Mouse (Mus musculus): ENCODE measurements around the gene Ermap. TPM values are rescaled to one million over a fixed set of nuclear protein-coding genes. Genes with fewer than 3 reads are reported as not detected.

The Ermap gene
- polyA plus RNA-seq, 1 experiment from 2014 or later, result 0.49 TPM

GRCm38 (mm10) chr4:119137313-119137712 lies 52.5 kb downstream of the Ermap start:
- ATAC-seq (ENCODE audit: low FRiP score, low TSS enrichment), result no peak
- H3K36me3 ChIP-seq (ENCODE audit: control insufficient read depth, insufficient read depth, low read length), result peaks cover 48% of the 10 kb centered on the region
- no peak overlapping the region for H3K4me2 ChIP-seq (replicated peaks; ENCODE audit: low read depth, low read length)
- no peaks in the 10 kb centered on the region for H3K27me3 ChIP-seq (ENCODE audit: control insufficient read depth, insufficient read depth, low read length)
- no peak overlapping the region for H3K27ac ChIP-seq (ENCODE audit: low read depth, low read length)
- H3K4me3 ChIP-seq (ENCODE audit: low read length), result no peak overlapping the region
- H3K4me1 ChIP-seq (ENCODE audit: control insufficient read depth, insufficient read depth, low read length), result no peaks in the 10 kb centered on the region
- no peak overlapping the region for H3K9ac ChIP-seq (ENCODE audit: low read depth, low read length)
- H3K9me3 ChIP-seq (ENCODE audit: control insufficient read depth, low read length), result no peaks in the 10 kb centered on the region
- 76% methylated on average over 8 of the region's 8 CpGs for WGBS

- Histone ChIP-seq H3K27me3 (ENCODE audit: control insufficient read depth, insufficient read depth, low read length) (no peaks in the 10 kb centered on the region), H3K4me2 (replicated peaks; ENCODE audit: low read depth, low read length) (no peak overlapping the region), H3K27ac (ENCODE audit: low read depth, low read length) (no peak overlapping the region), H3K36me3 (ENCODE audit: control insufficient read depth, insufficient read depth, low read length) (peaks cover 67% of the 10 kb centered on the region), H3K9me3 (ENCODE audit: control insufficient read depth, low read length) (no peaks in the 10 kb centered on the region), H3K9ac (ENCODE audit: low read depth, low read length) (no peak overlapping the region), H3K4me1 (ENCODE audit: control insufficient read depth, insufficient read depth, low read length) (no peaks in the 10 kb centered on the region), H3K4me3 (ENCODE audit: low read length) (no peak overlapping the region)
- no peak for ATAC-seq (ENCODE audit: low FRiP score, low TSS enrichment)
- 92% methylated on average over 13 of the region's 13 CpGs for WGBS
Observed at GRCm38 (mm10) chr4:119133860-119134259, 56.0 kb downstream of the Ermap start.

GRCm38 (mm10) chr4:119133306-119133705 lies 56.5 kb downstream of the Ermap start:
- Histone ChIP-seq H3K27ac (ENCODE audit: low read depth, low read length) (no peak overlapping the region), H3K9ac (ENCODE audit: low read depth, low read length) (no peak overlapping the region), H3K27me3 (ENCODE audit: control insufficient read depth, insufficient read depth, low read length) (no peaks in the 10 kb centered on the region), H3K4me3 (ENCODE audit: low read length) (no peak overlapping the region), H3K36me3 (ENCODE audit: control insufficient read depth, insufficient read depth, low read length) (peaks cover 72% of the 10 kb centered on the region), H3K9me3 (ENCODE audit: control insufficient read depth, low read length) (no peaks in the 10 kb centered on the region), H3K4me2 (replicated peaks; ENCODE audit: low read depth, low read length) (no peak overlapping the region), H3K4me1 (ENCODE audit: control insufficient read depth, insufficient read depth, low read length) (no peaks in the 10 kb centered on the region)
- WGBS, result 93% methylated on average over 13 of the region's 13 CpGs
- ATAC-seq (ENCODE audit: low FRiP score, low TSS enrichment), result no peak

DNA sequence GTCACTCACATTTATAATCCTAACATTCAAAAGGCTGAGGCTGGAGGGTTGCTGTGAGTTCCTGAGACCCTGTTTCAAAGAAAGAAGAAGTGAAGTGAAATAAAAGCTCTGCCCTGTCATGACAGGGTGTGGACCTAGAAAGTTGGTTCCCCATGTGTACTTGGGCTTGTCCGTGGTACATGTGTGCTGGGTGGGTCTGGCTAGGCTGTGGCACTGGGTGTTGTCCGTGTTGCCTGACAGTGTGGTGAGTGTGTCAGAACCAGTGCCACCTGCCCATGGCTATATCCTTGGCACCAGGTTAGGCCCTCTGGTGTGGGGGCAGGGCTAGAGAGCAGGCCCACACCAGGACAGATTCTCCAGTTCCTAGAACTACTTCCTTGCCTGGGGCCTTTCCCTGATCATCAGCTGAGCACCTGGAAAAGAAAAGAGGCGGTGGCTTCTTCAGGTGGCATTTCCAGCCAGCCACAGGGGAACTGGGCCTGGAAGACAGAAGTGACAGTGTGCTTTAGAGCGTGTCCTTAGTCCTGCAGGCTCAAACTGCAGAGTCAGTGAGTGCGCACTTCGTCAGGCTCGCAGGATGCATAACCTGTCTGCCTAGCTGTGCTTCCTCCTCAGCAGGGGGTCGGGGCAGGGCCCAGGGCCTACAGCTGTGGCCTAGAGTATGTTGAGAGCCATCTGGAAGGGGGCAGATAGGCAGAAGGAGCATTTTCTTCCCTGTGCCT lies 58.5 kb downstream of the Ermap start:
- Histone ChIP-seq H3K4me2 (replicated peaks; ENCODE audit: low read depth, low read length) (no peak overlapping the region), H3K4me3 (ENCODE audit: low read length) (no peak overlapping the region), H3K9ac (ENCODE audit: low read depth, low read length) (no peak overlapping the region), H3K4me1 (ENCODE audit: control insufficient read depth, insufficient read depth, low read length) (no peaks in the 10 kb centered on the region), H3K36me3 (ENCODE audit: control insufficient read depth, insufficient read depth, low read length) (peaks cover 65% of the 10 kb centered on the region), H3K27me3 (ENCODE audit: control insufficient read depth, insufficient read depth, low read length) (no peaks in the 10 kb centered on the region), H3K27ac (ENCODE audit: low read depth, low read length) (no peak overlapping the region), H3K9me3 (ENCODE audit: control insufficient read depth, low read length) (no peaks in the 10 kb centered on the region)
- 85% methylated on average over 8 of the region's 8 CpGs for WGBS
- no peak for ATAC-seq (ENCODE audit: low FRiP score, low TSS enrichment)

- Histone ChIP-seq H3K36me3 (ENCODE audit: control insufficient read depth, insufficient read depth, low read length) (peaks cover 55% of the 10 kb centered on the region), H3K4me3 (ENCODE audit: low read length) (no peak overlapping the region), H3K4me1 (ENCODE audit: control insufficient read depth, insufficient read depth, low read length) (no peaks in the 10 kb centered on the region), H3K27me3 (ENCODE audit: control insufficient read depth, insufficient read depth, low read length) (no peaks in the 10 kb centered on the region), H3K9me3 (ENCODE audit: control insufficient read depth, low read length) (no peaks in the 10 kb centered on the region), H3K27ac (ENCODE audit: low read depth, low read length) (no peak overlapping the region), H3K9ac (ENCODE audit: low read depth, low read length) (no peak overlapping the region), H3K4me2 (replicated peaks; ENCODE audit: low read depth, low read length) (no peak overlapping the region)
- ATAC-seq (ENCODE audit: low FRiP score, low TSS enrichment), result no peak
- WGBS, result 100% methylated on average over 1 of the region's 1 CpGs
Observed at GRCm38 (mm10) chr4:119129096-119129495, 60.7 kb downstream of the Ermap start.

- Histone ChIP-seq H3K27me3 (ENCODE audit: control insufficient read depth, insufficient read depth, low read length) (no peaks in the 10 kb centered on the region), H3K4me3 (ENCODE audit: low read length) (no peak overlapping the region), H3K9ac (ENCODE audit: low read depth, low read length) (no peak overlapping the region), H3K4me2 (replicated peaks; ENCODE audit: low read depth, low read length) (no peak overlapping the region), H3K9me3 (ENCODE audit: control insufficient read depth, low read length) (no peaks in the 10 kb centered on the region), H3K27ac (ENCODE audit: low read depth, low read length) (no peak overlapping the region), H3K36me3 (ENCODE audit: control insufficient read depth, insufficient read depth, low read length) (peaks cover 53% of the 10 kb centered on the region), H3K4me1 (ENCODE audit: control insufficient read depth, insufficient read depth, low read length) (no peaks in the 10 kb centered on the region)
- 84% methylated on average over 7 of the region's 7 CpGs for WGBS
- no peak for ATAC-seq (ENCODE audit: low FRiP score, low TSS enrichment)
Observed at GRCm38 (mm10) chr4:119128547-119128946, 61.3 kb downstream of the Ermap start.

DNA sequence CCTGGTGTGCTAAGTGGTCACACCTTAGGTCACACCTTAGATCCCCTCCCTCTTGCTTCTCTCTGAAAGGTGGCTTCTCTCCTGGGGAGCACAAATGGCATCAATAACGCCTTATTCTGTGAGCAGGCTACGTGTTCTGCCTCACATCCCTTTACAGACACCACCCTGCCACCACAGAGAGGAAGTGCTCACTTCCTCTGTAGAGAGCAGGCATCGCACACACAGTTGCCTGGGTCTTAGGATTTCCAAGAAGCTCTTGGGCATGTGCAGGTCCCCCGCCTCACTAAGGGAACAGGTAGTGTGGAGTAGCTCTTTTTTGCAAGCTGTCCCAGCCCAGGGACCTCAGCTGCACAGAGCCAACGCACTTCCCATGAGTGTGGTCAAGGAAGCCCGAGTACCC lies 62.6 kb downstream of the Ermap start:
- Histone ChIP-seq H3K27me3 (ENCODE audit: control insufficient read depth, insufficient read depth, low read length) (no peaks in the 10 kb centered on the region), H3K27ac (ENCODE audit: low read depth, low read length) (no peak overlapping the region), H3K9me3 (ENCODE audit: control insufficient read depth, low read length) (no peaks in the 10 kb centered on the region), H3K9ac (ENCODE audit: low read depth, low read length) (no peak overlapping the region), H3K36me3 (ENCODE audit: control insufficient read depth, insufficient read depth, low read length) (peaks cover 48% of the 10 kb centered on the region), H3K4me2 (replicated peaks; ENCODE audit: low read depth, low read length) (no peak overlapping the region), H3K4me1 (ENCODE audit: control insufficient read depth, insufficient read depth, low read length) (no peaks in the 10 kb centered on the region), H3K4me3 (ENCODE audit: low read length) (no peak overlapping the region)
- 70% methylated on average over 6 of the region's 6 CpGs for WGBS
- no peak for ATAC-seq (ENCODE audit: low FRiP score, low TSS enrichment)

GRCm38 (mm10) chr4:119125577-119126270 lies 64.1 kb downstream of the Ermap start:
- WGBS, result 85% methylated on average over 9 of the region's 9 CpGs
- Histone ChIP-seq H3K4me2 (replicated peaks; ENCODE audit: low read depth, low read length) (no peak overlapping the region), H3K4me3 (ENCODE audit: low read length) (no peak overlapping the region), H3K9ac (ENCODE audit: low read depth, low read length) (no peak overlapping the region), H3K9me3 (ENCODE audit: control insufficient read depth, low read length) (no peaks in the 10 kb centered on the region), H3K27ac (ENCODE audit: low read depth, low read length) (no peak overlapping the region), H3K36me3 (ENCODE audit: control insufficient read depth, insufficient read depth, low read length) (peaks cover 54% of the 10 kb centered on the region), H3K27me3 (ENCODE audit: control insufficient read depth, insufficient read depth, low read length) (no peaks in the 10 kb centered on the region), H3K4me1 (ENCODE audit: control insufficient read depth, insufficient read depth, low read length) (no peaks in the 10 kb centered on the region)
- no peak for ATAC-seq (ENCODE audit: low FRiP score, low TSS enrichment)

All from kidney, embryonic 14.5 days (tissue).